Mouse (Mus musculus) cerebellum, postnatal 36 days (tissue): ENCODE data around the gene Elf1.

Experiments
- DNase-seq, 2 experiments: peaks; one replicate each; pipeline ENCODE4 v3.0.0; 2021 to 2022; ENCODE audit warnings: mixed read lengths in 2 of 2

Elf1 gene

DNA sequence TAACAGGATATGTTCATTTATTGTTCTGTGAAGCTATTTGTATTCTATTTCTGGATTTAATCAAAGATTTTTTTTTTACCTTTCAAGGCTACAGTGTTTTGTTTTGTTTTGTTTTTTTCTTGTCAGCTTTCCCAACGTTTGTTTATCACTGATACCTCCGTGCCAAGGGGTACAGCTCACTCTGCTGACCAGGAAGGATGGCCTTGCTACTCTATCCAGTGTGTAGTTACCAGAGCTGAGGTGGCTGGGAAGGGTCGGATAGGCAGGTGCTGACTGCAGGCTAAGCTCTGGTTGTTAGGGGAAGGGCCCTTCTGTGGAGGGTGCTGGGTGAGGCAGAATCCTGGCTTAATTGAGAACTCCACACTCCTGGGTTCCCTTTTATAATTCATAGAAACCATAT is 9.3 kb downstream of the Elf1 start:
- no peak for DNase-seq

DNA sequence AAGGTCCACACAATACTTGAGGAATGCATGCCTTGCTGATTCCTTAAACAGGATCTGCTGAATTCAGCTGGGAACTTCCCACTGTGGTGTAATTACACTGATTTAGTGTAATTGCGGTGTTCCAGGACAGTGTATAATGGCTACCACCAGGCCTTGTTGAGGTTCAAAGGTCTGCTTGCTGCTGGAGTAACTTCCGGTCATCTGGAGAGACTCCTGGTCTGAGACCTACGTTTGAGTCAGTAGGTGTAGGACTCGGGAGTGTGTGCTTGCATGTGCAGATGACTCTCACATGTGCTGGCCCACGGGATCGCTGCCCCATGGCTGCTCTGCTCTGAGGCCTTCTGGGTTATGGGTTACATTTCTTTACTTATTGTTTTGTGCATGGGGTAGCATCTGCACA is 13.4 kb downstream of the Elf1 start:
- no peak for DNase-seq

DNA sequence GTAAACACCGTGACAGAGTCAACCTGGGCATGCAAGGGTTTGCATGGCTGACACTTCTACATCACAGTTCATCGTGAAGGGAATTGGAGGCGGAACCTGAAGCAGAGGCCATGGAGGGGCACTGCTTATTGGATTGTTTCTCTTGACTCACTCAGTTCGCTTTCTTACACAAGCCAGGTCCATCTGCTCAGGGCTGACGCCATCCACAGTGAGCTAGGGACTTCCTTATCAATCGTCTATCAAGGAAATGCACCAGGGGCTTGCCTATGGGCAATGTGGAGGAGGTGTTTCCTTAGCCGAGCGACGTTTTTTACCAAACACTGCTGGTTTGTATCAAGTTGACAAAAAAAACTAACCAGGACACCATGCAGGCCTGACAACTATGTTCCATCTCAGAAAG is 18.3 kb downstream of the Elf1 start:
- DNase-seq: no peak

DNA sequence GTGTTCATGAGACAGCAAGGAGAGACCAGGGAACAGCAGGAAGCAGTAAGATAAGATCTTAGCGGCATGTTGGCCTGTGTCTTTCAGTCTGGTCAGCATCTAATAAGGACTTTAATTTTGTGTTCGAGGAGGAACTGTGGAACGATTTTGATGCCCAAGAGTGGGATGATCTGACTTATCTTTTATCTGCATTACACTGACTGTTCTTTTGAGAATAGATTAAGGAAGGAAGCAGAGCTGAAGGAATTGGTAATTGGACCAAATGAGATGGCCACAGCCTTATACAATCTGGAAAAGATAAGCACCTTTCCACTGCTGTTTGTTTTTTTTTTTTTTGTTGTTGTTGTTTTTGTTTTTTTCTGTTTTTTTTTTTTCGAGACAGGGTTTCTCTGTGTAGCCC is 19.8 kb downstream of the Elf1 start:
- DNase-seq: no peak

DNA sequence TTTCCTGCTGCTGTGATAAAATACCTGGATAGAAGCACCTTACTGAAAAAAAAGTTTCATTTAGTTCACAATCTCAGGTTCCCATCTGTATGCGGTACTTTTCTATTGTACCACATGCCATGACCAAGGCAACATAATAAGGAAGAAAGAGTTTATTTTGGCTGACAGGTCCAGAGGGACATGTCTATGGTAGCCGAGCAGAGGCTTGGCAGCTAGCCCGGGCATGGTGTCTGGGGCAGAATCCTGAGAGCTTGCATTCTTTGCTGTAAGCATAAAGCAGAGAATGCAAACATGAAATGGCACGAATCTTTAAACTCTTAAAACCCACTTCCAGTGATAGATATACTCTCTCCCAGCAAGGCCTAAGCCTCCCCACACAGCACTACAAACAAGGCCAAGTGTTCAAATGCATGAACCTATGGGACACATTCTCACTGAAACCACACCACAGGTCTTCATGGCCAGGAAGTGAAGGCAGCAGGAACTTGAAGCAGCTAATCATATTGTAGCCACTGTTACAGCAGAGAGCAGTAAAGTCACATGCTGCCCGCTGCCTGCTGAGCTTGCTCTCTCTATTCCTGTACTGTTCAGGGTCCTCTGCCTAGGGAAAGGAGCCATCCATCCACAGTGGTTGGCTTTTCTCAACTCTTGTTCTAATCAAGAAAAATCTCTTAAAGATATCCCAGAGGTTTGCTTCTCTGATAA is 22.5 kb downstream of the Elf1 start:
- DNase-seq: no peak

DNA sequence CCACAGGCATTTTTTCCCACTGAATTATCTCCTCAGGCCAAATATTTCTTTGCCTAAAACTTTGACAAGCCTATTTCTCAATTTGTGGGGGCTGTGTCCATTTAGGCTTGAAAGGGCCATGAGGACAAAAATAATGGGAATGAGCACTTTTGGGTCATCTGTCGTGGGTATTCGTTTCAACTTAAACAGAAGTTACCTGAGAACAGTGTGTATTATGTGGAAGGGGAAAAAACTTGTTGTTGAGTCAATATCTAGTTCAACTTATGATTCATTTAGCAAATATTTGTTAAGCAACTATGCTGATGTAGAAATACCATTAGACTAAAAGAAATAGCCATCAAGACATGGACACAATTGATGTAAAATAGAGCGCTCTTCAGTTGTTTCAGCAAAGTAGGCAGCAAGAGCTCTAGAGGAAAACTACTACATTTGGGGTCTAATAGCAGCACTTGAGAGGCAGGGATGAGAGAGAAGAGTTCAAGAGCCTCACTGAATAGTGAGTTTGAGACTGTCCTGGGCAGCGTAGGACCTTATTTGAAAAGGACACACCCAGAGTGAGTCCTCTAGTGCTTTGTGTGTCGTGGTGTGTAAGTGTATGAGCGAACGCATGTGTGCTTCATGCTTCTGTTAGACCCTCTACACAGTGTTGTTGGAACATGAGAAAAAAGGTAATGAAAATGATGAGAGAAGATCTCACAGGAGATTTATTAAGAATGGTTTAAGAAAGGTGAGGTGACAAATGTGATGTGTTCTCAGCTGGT is 23.4 kb downstream of the Elf1 start:
- no peak for DNase-seq

DNA sequence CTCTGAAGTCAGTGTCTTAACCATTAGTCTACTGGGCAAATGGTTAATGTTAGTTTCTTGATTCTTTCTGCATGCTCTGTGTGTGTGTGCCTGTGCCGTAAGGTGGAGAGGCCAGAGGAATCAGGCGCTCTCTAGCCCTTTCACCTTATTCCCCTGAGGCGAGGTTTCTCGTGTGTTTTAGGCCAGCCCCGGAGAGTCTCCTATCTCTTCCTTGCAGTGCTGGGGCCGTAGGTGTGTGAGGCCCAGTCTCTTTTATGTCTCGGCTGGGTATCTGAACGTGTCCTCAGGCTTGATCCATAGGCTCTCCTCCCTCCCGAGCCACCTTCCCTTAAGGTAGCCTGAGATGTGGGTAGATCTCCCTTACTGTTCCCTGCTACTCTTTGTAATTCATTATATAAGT is 25.2 kb downstream of the Elf1 start:
- no peak for DNase-seq

DNA sequence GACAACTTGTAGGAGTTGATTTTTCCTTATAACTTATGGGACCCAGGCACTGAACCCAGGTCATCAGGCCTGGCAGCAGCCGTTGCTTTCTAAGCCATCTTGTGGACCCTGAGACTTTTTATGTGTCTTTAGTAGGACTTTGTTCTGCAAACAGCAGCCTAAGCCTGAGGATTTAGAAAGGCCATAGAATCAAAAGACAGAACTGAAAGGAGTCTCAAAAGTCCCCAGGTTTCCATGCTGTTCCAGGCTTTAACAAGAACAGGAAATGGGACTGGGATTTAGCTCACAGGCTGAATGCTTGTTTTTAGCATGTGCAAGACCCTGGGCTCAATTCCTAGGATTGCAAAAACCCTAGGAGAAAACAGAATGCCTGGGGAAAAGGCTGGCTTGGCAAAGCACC is 26.9 kb downstream of the Elf1 start:
- DNase-seq: no peak

DNA sequence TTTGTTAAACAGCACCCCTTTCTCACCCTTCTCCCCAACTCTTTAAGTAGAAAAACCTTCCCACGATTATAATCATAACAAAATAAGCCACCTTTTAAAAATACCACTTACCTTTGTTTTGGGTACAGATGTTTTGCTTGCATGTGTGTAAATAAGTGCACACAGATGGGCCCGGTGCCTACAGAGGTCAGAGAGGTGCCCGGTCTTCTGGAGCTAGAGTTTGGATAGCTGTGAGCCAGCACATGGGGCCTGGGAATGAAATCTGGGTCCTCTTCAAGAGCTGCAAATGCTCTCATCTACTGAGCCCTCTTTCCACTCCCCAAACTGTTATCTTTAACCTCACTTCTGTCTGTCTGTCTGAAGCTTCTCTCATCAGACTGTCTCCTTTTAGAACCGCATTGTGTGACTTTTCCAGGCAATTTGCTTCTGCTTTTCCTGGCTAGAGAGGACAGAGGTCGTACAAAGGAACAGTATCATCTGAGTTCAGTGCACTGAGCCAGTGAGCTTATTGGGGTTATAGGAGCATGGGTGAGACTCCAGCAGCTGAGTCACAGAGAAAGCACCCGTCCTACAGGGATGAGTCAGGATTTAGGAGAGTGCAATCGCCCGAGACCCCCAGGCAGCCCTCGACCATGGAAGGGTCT is 27.8 kb downstream of the Elf1 start:
- DNase-seq: no peak

DNA sequence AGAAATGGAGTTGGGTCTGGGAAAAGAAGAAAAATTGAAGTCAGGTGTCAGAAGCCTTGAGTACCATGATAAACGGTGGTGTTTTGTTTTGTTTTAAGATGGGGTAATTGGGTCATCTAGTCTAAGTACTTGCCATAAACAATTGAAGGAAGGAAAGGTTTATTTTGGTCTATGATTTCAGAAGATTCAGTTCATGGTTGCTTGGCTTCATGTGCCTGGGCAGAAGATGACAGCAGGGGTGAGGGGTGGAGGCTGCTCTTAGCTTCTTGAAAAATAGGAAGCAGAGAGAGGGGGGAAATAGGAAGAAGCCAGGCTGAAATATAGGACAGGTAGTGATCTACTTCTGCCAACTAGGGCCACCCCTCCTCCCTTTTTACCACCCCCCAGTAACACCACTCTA is 30.5 kb downstream of the Elf1 start:
- no peak for DNase-seq

DNA sequence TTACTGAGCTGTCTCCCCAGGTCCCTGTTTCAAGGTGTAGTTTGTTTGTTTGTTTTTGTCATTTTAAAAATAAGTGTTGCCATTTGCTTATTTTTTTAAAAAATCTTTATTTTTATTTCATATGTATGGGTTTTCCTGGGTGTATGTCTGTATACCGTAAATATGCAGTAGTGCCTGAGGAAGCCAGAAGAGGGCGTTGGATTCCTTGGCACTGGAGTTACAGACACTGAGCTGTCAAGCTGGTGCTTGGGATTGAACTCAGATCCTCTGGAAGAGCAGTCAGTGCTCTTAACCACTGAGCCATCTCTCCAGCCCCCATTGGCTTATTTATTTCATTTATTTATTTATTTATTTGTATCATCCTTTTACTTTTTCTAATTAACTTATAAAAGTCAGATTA is 33.0 kb downstream of the Elf1 start:
- no peak for DNase-seq

DNA sequence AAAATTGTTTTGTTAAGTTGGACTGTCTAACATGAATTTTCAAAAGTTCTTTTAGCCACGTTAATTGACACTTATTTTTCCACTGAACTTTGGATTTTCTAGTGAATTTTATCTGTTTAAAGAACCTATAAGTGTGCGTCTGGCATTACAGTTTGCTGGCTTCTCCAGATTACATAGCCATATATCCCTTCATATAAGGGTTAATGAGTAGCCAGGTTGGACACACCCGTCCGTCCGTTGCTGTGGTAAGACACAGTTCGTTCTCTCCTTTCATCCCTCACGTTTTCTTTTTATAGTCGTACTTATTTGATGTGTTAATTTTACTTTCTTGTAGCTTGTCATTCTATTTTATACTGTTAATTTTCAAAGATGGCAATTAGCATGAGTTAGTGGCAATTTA is 34.1 kb downstream of the Elf1 start:
- no peak for DNase-seq

DNA sequence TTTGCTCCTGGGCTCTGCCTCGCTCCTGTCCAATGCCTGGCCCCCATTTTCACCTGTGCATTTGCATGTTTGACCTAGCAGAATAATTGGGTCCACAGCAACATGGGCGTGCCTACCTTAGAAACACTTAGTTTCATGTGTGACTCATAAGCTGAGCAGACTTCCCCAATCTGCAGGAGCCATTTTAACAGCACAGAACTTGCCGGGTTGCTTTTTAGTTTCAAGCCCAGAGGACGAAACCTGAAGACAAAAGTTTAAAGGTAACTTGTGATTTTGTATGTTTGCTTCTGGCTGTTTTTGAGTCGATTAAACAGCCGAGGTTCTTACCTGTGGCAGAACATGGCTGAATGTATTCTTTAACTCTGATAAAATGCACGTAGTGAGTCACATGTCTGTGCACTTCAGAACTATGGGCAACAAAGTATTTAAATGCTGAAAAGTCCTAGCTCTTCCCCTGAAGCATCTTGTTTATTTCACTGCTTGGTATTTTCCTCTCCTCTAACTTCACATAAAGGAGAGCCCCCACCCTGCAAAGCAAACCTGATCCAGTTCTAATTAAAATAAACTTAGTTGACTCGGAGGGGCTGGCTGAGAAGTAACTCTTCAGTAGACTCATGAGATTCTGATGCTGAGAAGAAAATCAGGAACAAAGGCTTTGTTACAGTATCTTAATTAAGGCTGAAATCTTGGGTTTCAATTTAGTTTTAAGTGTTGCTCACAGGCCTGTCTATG is 34.7 kb downstream of the Elf1 start:
- no peak for DNase-seq

DNA sequence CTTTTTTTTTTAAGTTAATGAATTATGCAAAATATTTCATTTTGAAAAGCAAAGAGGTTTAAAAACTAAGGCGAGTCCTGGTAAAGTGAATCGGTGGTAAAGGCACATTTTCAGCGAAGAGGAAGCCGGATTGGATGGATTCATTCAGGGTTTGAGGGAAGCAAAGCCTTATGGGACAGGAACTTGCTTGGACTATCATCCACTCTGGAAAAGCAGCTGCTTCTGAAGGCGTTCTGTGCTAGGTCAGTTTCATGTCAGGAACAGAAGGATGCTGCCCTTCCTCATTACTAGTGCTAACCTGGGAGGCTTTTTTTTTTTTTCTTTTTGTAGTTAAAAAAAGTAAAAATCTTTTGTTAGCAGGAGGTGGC is 35.2 kb downstream of the Elf1 start:
- DNase-seq: no peak

DNA sequence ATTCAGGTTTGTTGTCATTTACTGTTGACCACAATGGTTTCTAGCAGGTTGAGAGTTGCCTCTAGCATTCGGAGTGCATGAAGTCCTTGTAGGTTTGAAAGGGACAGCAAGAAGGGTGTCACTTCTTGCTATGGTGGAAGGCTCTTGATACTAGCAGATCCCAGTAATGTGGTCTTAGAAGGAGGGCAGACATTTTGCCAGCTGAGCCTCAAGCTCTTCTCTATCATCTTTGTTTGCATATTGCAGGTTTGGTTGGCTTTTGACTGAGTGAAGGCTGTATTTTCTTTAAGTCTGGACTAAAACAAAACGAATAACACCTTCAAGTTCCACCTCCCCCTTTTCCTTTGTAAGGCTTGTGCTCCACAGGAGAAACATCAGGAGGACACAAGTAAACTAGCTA is 35.8 kb downstream of the Elf1 start:
- no peak for DNase-seq

DNA sequence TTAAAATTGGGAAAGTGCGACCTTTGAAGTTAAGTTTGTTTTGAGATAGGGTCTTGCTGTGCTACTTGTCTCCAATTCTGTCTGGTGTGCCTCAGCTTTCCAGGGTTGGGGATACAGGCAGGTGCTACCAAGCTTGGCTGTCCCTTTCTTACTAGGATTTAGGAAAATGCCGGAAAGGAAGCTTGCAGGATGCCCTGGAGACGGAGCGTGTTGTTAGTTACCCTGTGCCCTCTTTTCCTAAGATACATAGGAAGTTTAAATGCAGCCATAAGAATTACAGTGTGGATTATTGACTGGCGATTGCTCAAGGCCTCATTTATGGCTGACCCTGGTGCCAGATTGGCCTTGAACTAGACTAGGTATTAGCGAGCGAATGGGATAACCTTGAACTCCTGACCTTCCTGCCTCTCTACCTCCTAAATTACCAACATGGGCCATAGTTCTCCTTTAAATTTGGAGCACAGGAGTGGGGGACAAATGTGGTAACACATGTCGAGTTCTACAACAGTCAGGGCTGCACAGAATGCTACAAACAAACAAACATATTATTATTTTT is 36.3 kb downstream of the Elf1 start:
- DNase-seq: no peak

DNA sequence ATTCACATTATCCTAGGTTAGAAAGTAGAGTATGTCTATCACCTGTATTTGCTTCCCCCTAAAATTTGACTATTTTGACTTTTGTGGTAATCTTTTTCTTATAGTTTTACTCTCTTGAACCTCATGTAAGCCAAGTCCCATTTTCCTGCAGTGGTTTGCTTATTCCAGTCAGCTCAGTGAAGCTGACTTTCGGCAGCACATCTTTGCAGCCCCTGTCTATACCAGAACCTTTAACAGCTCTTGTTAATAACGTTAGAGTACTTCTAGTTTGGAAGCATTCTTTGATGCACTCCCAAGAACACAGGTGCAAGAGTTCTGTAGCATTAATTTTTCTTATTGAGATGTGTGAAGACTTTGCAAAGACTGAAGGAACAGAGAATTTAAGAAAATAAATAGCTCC is 37.1 kb downstream of the Elf1 start:
- no peak for DNase-seq

DNA sequence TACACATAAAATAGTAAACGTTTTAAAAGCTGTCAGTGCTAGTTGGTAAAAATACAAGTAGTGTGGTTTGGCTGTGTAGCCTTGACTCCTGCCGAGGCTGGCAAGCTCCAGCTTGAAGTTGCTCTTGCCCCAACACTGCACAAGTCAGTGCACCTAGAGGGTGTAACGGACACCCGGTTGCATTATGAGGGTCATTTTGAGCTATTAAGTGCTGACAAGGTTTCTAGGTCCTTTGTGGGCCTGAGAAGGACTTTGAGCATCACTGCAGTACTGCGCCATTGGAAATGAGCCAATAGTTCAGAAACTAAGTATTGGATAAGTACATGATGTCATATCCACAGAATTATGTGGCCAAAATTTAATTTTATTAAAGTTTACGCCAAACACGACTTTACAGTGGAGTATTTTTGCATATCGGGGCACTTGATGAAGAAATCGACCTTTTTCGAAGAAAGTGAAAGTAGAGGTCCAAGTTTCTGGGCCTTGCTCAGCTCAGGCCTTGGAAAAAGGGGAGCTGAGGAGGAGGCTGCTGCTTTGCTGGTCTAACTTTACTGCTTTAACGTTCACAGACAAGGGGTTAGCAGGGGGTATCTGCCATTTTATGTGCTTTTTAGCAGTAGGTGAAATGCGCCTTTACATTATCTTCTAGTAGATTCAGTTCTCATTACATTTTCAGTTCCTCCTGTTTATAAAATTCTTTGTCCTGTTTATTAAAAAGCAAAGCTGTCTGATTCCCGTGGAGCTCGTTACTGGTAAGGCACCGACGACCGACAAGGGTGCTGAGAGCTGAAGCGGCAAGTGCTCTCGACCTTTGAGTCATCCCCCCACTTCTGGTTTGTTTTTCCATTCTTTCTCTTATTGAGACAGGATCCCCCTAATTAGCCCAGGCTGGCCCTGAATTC is 38.0 kb downstream of the Elf1 start:
- DNase-seq: no peak

DNA sequence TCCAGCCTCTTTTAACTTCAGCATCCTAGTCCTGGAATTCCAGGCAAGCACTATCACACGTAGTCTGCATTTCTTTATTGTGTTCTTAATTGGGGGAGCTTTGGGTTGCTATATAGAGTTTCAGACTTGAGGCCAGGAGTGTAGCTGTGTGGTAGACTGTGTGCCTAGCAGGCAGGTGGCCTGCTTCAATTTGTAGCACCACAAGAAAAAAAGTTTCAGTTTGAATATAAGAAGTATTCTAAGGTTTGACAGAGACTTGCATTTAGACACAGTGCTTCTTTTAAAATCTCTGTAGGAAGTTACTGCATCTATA is 38.6 kb downstream of the Elf1 start:
- DNase-seq: no peak

DNA sequence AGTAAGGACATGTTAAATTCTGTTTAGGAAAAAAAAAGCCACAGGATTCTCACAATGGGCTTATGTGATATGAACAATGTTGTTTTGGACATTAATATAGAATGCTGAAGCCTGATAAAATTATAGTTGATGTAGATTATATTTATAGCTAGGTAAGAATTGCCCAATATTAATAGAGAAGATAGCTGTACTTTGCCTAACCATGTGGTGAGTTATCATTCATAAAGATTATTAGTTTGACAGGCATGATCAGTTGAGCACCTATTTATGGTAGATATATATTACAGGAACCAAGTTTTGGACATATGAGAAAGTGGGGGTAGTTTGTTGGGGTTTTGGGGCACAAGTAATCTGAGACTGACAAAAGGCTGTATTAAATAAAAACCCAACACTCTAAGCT is 39.6 kb downstream of the Elf1 start:
- DNase-seq: no peak

DNA sequence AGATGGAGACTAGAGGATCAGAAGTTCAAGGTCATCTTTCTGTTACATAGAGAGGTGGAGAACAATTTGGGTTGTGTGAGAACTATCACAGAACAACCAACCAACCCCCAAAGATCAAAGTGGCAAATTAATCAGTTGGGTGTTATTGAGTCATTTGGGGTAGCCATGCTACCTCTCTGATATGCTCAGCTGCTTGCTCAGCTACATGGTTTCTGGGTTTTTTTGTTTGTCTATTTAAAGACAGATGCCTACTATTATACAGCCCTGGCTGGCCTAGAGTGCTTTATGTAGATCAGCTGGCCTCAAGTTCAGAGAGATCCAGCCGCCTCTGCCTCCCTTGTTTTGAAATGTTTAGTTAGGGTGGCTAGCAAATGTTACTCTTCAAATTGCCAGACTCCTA is 40.1 kb downstream of the Elf1 start:
- DNase-seq: no peak

DNA sequence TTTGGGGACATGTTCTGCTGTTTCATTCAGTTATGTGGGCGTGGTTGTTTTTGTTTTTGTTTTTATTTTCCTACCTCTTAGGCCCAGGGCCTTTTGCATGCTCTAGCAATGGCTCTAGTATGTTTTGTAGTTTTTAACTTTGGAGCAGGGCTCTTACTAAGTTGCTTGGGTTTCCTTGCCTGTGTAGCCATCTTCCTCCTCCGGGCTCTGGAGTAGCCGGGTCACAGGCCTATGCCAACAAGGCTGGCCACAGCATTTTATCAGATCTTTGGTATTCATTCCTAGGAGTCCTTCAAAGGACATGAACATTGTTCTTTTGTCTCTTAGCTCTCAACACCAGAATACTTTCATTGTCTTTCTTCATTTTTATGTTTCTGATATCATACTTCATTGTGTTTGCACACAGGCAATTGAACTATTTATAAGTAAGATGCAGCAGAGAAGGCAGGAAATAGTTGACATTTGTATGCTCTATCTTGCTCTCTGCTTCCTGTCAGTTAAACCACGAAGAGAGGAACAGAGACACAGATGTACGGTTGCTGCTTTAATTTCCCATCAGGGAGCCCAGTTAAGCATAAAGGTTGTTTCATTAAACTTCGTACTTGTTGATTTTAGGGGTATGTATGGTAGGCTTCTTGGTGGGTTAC is 40.6 kb downstream of the Elf1 start:
- DNase-seq: no peak
